ENCODE assay signal across 15 mouse cellular contexts in genomic region chr5:137377603-137378002, GRCm38 (mm10). TPM values are rescaled to one million over a fixed set of nuclear protein-coding genes. Genes with fewer than 3 reads are reported as not detected.
A peak's percentile ranks its signal among the peaks of the same experiment; 100 is the strongest.
DNase-seq lines count a peak whose midpoint lies in the region; ATAC-seq and TF ChIP-seq lines count a peak whose summit lies in the region.
"Had no signal": no experiment of that assay in that cellular context is flagged by ENCODE, and none has a peak within 500 bp of the region (broad histone marks: within the 10 kb centered on the region; RNA-seq: fewer than 3 reads in every experiment).

No protein-coding gene starts in this region.

- H3K4me2 ChIP-seq in hindbrain, embryonic 12.5 days (replicated peaks): peak overlapping the region; percentile 27; the same call in 1 of the 2 replicates
- H3K4me2 ChIP-seq in hindbrain, embryonic 14.5 days (replicated peaks): no peak overlapping the region
- H3K4me2 ChIP-seq in stomach, postnatal 0 days (replicated peaks; ENCODE audit: low read depth): 0 out of 2 replicates have a peak overlapping the region, but pooled peaks have one; percentile 12

- 47% methylated on average over 9 of the region's 15 CpGs for WGBS in hindbrain, embryonic 12.5 days
- WGBS in hindbrain, embryonic 14.5 days: 39% methylated on average over 11 of the region's 15 CpGs
- 31% methylated on average over 13 of the region's 15 CpGs for WGBS in limb, embryonic 10.5 days
- 14% methylated on average over 13 of the region's 15 CpGs for WGBS in stomach, postnatal 0 days

- no peak for ATAC-seq in hindbrain, embryonic 12.5 days (ENCODE audit: low FRiP score)
- ATAC-seq in hindbrain, embryonic 14.5 days (ENCODE audit: low FRiP score): no peak
- ATAC-seq in stomach, postnatal 0 days (ENCODE audit: low FRiP score, low TSS enrichment): no peak
- ATAC-seq: CD4-positive, CD25-positive, alpha-beta regulatory T cell, adult 4 months had no signal

- H3K4me1 ChIP-seq in hindbrain, embryonic 12.5 days: peaks cover 19% of the 10 kb centered on the region
- H3K4me1 ChIP-seq in hindbrain, embryonic 14.5 days (replicated peaks; ENCODE audit: control insufficient read depth, insufficient read depth, low read length): no peaks in the 10 kb centered on the region; the same call in 1 of the 2 replicates
- H3K4me1 ChIP-seq in limb, embryonic 10.5 days: peaks cover 39% of the 10 kb centered on the region
- H3K4me1 ChIP-seq in stomach, postnatal 0 days (replicated peaks; ENCODE audit: control insufficient read depth, insufficient read depth): no peaks in the 10 kb centered on the region

- TF ChIP-seq EP300 in stomach, postnatal 0 days (optimal IDR thresholded peaks at IDR 0.05): no peak

- H3K27ac ChIP-seq in hindbrain, embryonic 12.5 days: no peak overlapping the region
- H3K27ac ChIP-seq in hindbrain, embryonic 14.5 days: no peak overlapping the region
- no peak overlapping the region; the same call in 1 of the 2 replicates for H3K27ac ChIP-seq in limb, embryonic 10.5 days
- H3K27ac ChIP-seq in stomach, postnatal 0 days (replicated peaks): no peak overlapping the region
- H3K27ac ChIP-seq: forebrain, embryonic 10.5 days; hindbrain, postnatal 0 days; macrophage had no signal

- no peak overlapping the region for H3K4me3 ChIP-seq in hindbrain, embryonic 12.5 days
- H3K4me3 ChIP-seq in hindbrain, embryonic 14.5 days (replicated peaks; ENCODE audit: low read length): no peak overlapping the region
- H3K4me3 ChIP-seq in limb, embryonic 10.5 days: no peak overlapping the region
- no peak overlapping the region for H3K4me3 ChIP-seq in stomach, postnatal 0 days (ENCODE audit: low read depth, low read length)
- H3K4me3 ChIP-seq: forebrain, embryonic 10.5 days had no signal

- no peaks in the 10 kb centered on the region for H3K9me3 ChIP-seq in hindbrain, embryonic 12.5 days (replicated peaks)
- H3K9me3 ChIP-seq in hindbrain, embryonic 14.5 days (ENCODE audit: control insufficient read depth, low read length): no peaks in the 10 kb centered on the region
- no peaks in the 10 kb centered on the region for H3K9me3 ChIP-seq in limb, embryonic 10.5 days (replicated peaks)
- H3K9me3 ChIP-seq in stomach, postnatal 0 days (ENCODE audit: control insufficient read depth, low read length): no peaks in the 10 kb centered on the region
- H3K9me3 ChIP-seq: forebrain, embryonic 10.5 days had no signal

- H3K36me3 ChIP-seq in hindbrain, embryonic 12.5 days: peaks cover 25% of the 10 kb centered on the region
- H3K36me3 ChIP-seq in hindbrain, embryonic 14.5 days (replicated peaks; ENCODE audit: control insufficient read depth, insufficient read depth): peaks cover 9% of the 10 kb centered on the region; the same call in 1 of the 2 replicates
- H3K36me3 ChIP-seq in limb, embryonic 10.5 days: peaks cover 36% of the 10 kb centered on the region
- peaks cover 5% of the 10 kb centered on the region for H3K36me3 ChIP-seq in stomach, postnatal 0 days (ENCODE audit: control insufficient read depth, insufficient read depth, low read length)

- DNase-seq in hindbrain, embryonic 14.5 days (ENCODE audit: low spot score): no peak
- peak; percentile 30 for DNase-seq in retina, postnatal 1 day
- DNase-seq in retina, embryonic 14.5 days (ENCODE audit: low spot score): no peak
- DNase-seq in limb, embryonic 10.5 days (ENCODE audit: low spot score): peak; percentile 52
- no peak for DNase-seq in stomach, postnatal 0 days (ENCODE audit: low spot score)
- DNase-seq in adrenal gland, adult (ENCODE audit: inconsistent age in 2 of 2, low spot score in 1 of 2): no peak
- no peak for DNase-seq in left cerebral cortex, adult 8-10 months (ENCODE audit: low spot score in 2 of 2)
- DNase-seq: cerebellum, postnatal 36 days; gastrocnemius, postnatal 14 days; spleen, adult 18-20 months had no signal

- TF ChIP-seq CTCF in stomach, postnatal 0 days (IDR thresholded peaks at IDR 0.05; ENCODE audit: low read depth): no peak

- H3K9ac ChIP-seq in hindbrain, embryonic 12.5 days: no peak overlapping the region
- no peak overlapping the region for H3K9ac ChIP-seq in hindbrain, embryonic 14.5 days
- H3K9ac ChIP-seq in stomach, postnatal 0 days (ENCODE audit: low read length): no peak overlapping the region

- H3K27me3 ChIP-seq in hindbrain, embryonic 12.5 days: no peaks in the 10 kb centered on the region
- no peaks in the 10 kb centered on the region for H3K27me3 ChIP-seq in hindbrain, embryonic 14.5 days (ENCODE audit: control insufficient read depth, insufficient read depth, low read length)
- no peaks in the 10 kb centered on the region for H3K27me3 ChIP-seq in limb, embryonic 10.5 days (ENCODE audit: low read depth, poor library complexity, severe bottlenecking)
- no peaks in the 10 kb centered on the region for H3K27me3 ChIP-seq in stomach, postnatal 0 days (ENCODE audit: control insufficient read depth, insufficient read depth, low read length)

RNA-seq across cellular contexts. Expression of gene Ephb4, which starts 27.7 kb away (rescaled TPM):
- 40.9 and 45.0 TPM in 2 replicates for polyA plus RNA-seq in hindbrain, embryonic 12.5 days (2016; fragmentation: Nextera tagmentation; extraction: Ambion mirVana)
- 8.7 and 9.0 TPM in 2 replicates for polyA plus RNA-seq in hindbrain, embryonic 14.5 days (2014; fragmentation: Nextera tagmentation; extraction: Ambion mirVana)
- 66.3 and 81.0 TPM in 2 replicates for polyA plus RNA-seq in limb, embryonic 10.5 days (2016; fragmentation: Nextera tagmentation; extraction: Ambion mirVana)
- polyA plus RNA-seq in stomach, postnatal 0 days (2015; fragmentation: Nextera tagmentation; extraction: Ambion mirVana): 12.1 and 13.9 TPM in 2 replicates
- 1 to 10 TPM; 4.4 to 7.2 (median 5.2) TPM for total RNA-seq in left cerebral cortex, adult 8-10 months (2022)
- polyA plus RNA-seq: CD4-positive, CD25-positive, alpha-beta regulatory T cell, adult 4 months; macrophage had no signal

RNA-seq across cellular contexts. Expression of gene Slc12a9, which starts 44.2 kb away (rescaled TPM):
- 21.9 and 23.6 TPM in 2 replicates for polyA plus RNA-seq in hindbrain, embryonic 12.5 days (2016; fragmentation: Nextera tagmentation; extraction: Ambion mirVana)
- 14.9 and 17.6 TPM in 2 replicates for polyA plus RNA-seq in hindbrain, embryonic 14.5 days (2014; fragmentation: Nextera tagmentation; extraction: Ambion mirVana)
- polyA plus RNA-seq in limb, embryonic 10.5 days (2016; fragmentation: Nextera tagmentation; extraction: Ambion mirVana): 10.4 and 10.6 TPM in 2 replicates
- polyA plus RNA-seq in stomach, postnatal 0 days (2015; fragmentation: Nextera tagmentation; extraction: Ambion mirVana): 6.5 and 7.2 TPM in 2 replicates
- 10 to 100 TPM; 24.4 to 28.0 (median 26.5) TPM for total RNA-seq in left cerebral cortex, adult 8-10 months (2022)

Comparison
In these comparisons a context has a peak if more than half of its experiments do, and no peak if none do; other contexts are left out.
1. DNase-seq: peak in retina, postnatal 1 day (single experiment) and limb, embryonic 10.5 days (single experiment); none in hindbrain, embryonic 14.5 days (single experiment), retina, embryonic 14.5 days (single experiment), stomach, postnatal 0 days (single experiment), adrenal gland, adult (0 of 2) and left cerebral cortex, adult 8-10 months (0 of 2).